Mouse (Mus musculus) left cerebral cortex, adult 18-20 months (tissue): Measurements from ENCODE around the gene Olfr610. TPM values are rescaled to one million over a fixed set of nuclear protein-coding genes. Genes with fewer than 3 reads are reported as not detected.
"Not testable (repeated sequence)": the region's sequence is repeated elsewhere in the genome, so short reads cannot be mapped to it uniquely, and the experiment has no call there.

Experiments
- DNase-seq, 2 experiments: peaks; one replicate each; pipeline ENCODE4 v3.0.0; 2021 to 2022; ENCODE audit warnings: low spot score in 2 of 2, mixed read lengths in 1 of 2
- long read RNA-seq, 2 experiments: library from polyadenylated mRNA; stranded (forward); transcript quantifications; one replicate each; pipeline ENCODE4 v2.0.0; 2021
- total RNA-seq, 2 experiments: library from RNA; stranded (reverse); gene quantifications; 2 replicates each; pipeline ENCODE4 v1.2.3; 2021

Olfr610 gene
- not detected for total RNA-seq
- long read RNA-seq, experiment 1 = 0 reads
- long read RNA-seq, experiment 2 = 0 reads

DNA sequence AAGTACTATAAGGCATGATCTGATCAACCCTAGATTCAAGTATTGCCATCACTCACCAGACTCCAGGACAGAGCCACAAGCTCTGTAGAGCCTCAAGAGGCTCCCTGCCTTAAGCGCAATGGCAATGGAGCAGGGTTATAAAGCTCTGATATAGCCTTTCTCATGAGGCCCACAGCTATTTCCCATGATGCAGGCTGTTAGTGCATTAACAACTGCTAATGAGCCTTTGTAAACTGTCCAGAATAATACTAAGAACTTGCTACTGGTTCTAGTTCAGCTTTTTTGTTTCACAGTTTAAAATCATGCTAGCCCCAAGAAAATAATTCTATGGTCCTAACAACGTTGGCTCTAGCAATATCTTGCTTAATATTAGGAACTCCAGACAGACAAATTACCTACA lies at the start of gene Olfr610:
Olfr610 (minus strand) TSS at position 101 of the 400 bp plus-strand sequence.
- no peak for DNase-seq

DNA sequence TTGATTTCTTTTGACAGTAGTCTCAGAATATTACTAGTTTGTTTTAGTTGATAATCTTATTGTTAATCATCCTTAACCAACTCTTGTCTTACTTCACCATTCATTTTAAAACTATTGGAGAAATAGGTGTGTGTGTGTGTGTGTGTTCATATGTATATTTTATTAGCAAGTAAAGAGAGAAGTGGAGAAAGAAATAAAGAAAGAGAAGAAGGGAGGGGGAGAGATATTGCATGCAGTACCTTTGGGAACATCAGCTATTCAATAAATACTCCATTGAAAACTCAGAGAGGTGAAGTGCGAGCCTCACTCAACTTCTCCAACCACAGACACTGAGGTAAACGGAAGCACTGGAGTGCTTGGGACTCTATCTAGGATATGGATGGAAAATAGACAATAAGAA lies 43.9 kb upstream of the Olfr610 start, which contains the start of gene Olfr615:
Olfr615 (plus strand) TSS at position 301 of the 400 bp plus-strand sequence.
- DNase-seq = no peak

GRCm38 (mm10) chr7:103547774-103548173 lies 35.9 kb upstream of the Olfr610 start, which contains the start of gene Olfr613:
TSS of gene Olfr613 (plus strand) at chr7:103548074.
- DNase-seq = no peak

GRCm38 (mm10) chr7:103542617-103543016 lies 30.7 kb upstream of the Olfr610 start, which contains the start of gene Olfr612:
TSS of gene Olfr612 (minus strand) at chr7:103542717.
- not testable (repeated sequence) for DNase-seq

DNA sequence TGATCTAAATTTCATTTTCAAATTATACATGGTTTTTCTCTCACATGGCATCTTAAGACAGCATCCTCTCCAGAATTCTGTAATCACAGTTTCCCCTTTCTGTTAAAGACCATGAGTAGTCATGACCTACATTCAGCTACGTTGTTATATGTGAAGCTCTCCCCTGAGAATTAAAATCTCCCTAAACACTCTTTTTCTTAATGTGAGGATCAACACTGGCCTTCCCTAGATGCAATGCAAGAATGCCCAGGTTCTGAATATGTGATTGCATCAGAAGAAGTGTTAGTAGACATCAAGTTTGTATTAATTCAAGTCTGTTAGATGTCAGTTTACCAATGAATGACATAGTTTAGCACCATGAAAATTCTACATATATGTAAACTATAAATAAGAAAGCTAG lies 8.8 kb upstream of the Olfr610 start, which contains the start of gene Olfr611:
Olfr611 (minus strand) TSS at position 101 of the 400 bp plus-strand sequence.
- DNase-seq = not testable (repeated sequence)

- DNase-seq = no peak
Observed at GRCm38 (mm10) chr7:103497962-103498361, 14.0 kb downstream of the Olfr610 start, which contains the start of gene Olfr609. TSS of gene Olfr609 (minus strand) at chr7:103498062.

DNA sequence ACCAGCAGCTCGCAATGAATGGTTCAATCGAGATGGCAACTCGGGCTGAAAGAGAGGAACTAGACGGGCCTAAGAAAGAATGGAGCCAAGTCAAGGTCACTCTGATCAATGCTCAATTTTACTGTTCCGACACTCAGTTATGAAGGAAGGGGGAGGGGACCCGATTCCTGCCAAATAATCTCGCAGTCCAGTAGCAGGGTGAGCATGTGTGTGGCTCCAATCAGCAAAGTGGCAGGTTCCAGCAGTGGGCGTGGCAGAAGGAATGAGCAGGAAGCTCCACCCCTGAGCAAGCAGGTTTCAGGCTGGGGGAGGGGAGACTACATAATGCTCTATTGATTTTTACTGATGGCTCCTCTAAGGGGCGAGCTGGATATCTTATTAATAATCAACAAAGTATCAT lies 34.8 kb downstream of the Olfr610 start:
- not testable (repeated sequence) for DNase-seq

DNA sequence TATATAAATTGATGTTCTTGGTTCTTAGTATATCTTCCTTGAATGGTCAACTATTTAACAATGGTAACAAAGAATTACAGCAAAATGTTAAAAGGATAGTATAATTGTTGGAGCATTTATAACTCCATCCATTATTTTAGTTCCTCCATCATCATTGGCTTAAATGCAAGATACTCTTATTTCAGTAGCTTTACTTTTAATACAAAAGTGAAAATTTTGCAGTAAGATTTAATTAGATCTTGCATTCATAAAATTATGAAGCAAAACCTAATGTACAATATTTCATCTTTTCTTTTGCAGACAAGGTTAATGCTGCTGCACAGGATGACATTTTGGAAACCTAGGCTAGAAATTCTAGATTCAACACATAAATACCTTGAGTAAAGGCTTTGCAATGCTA lies 42.3 kb downstream of the Olfr610 start, which contains the start of gene Olfr608:
Olfr608 (plus strand) TSS at position 301 of the 400 bp plus-strand sequence.
- no peak for DNase-seq

GRCm38 (mm10) chr7:103460590-103460989 lies 51.3 kb downstream of the Olfr610 start:
- DNase-seq = no peak

Other genes starting within 250 kb of the Olfr610 start
- gene Olfr596, start 206.5 kb downstream of the Olfr610 start, total RNA-seq = not detected
- not detected for gene Olfr597, start 195.8 kb downstream of the Olfr610 start, total RNA-seq
- not detected for gene Olfr598, start 188.6 kb downstream of the Olfr610 start, total RNA-seq
- gene Olfr599, start 176.2 kb downstream of the Olfr610 start, total RNA-seq = not detected
- not detected for gene Olfr600, start 162.5 kb downstream of the Olfr610 start, total RNA-seq
- not detected for gene Olfr601, start 149.5 kb downstream of the Olfr610 start, total RNA-seq
- gene Olfr603, start 125.9 kb downstream of the Olfr610 start, total RNA-seq = not detected
- not detected for gene Usp17lc, start 97.0 kb downstream of the Olfr610 start, total RNA-seq
- gene Olfr605, start 66.7 kb downstream of the Olfr610 start, total RNA-seq = not detected
- gene Olfr606, start 63.1 kb downstream of the Olfr610 start, total RNA-seq = not detected
- gene Olfr607, start 48.0 kb downstream of the Olfr610 start, total RNA-seq = not detected
- gene Olfr608, start 42.2 kb downstream of the Olfr610 start, total RNA-seq = not detected
- not detected for gene Olfr609, start 14.1 kb downstream of the Olfr610 start, total RNA-seq
- not detected for gene Olfr611, start 8.7 kb upstream of the Olfr610 start, total RNA-seq
- gene Olfr612, start 30.6 kb upstream of the Olfr610 start, total RNA-seq = not detected
- gene Olfr613, start 36.0 kb upstream of the Olfr610 start, total RNA-seq = not detected
- gene Olfr615, start 44.0 kb upstream of the Olfr610 start, total RNA-seq = not detected
- not detected for gene Olfr616, start 57.0 kb upstream of the Olfr610 start, total RNA-seq
- gene Olfr617, start 60.9 kb upstream of the Olfr610 start, total RNA-seq = not detected
- not detected for gene Olfr618, start 78.0 kb upstream of the Olfr610 start, total RNA-seq
- not detected for gene Olfr619, start 88.5 kb upstream of the Olfr610 start, total RNA-seq
- gene Olfr620, start 100.4 kb upstream of the Olfr610 start, total RNA-seq = not detected
- gene Olfr622, start 130.6 kb upstream of the Olfr610 start, total RNA-seq = not detected
- not detected for gene Olfr623, start 151.6 kb upstream of the Olfr610 start, total RNA-seq
- gene Olfr624, start 159.1 kb upstream of the Olfr610 start, total RNA-seq = under 1 TPM in 1 of 2 experiments, not detected in 1; 0.07 TPM
- gene Olfr625-ps1, start 170.6 kb upstream of the Olfr610 start, total RNA-seq = not detected
- not detected for gene Olfr243, start 202.5 kb upstream of the Olfr610 start, total RNA-seq
- gene Olfr628, start 218.3 kb upstream of the Olfr610 start, total RNA-seq = not detected
- gene Olfr629, start 232.8 kb upstream of the Olfr610 start, total RNA-seq = not detected
- gene Olfr630, start 245.2 kb upstream of the Olfr610 start, total RNA-seq = not detected